Mouse (Mus musculus): Measurements from ENCODE around the gene Tmem135. TPM values are rescaled to one million over a fixed set of nuclear protein-coding genes. Genes with fewer than 3 reads are reported as not detected.

Gene Tmem135
- total and polyA plus RNA-seq, 2 experiments from 2014 or later, result 31.4 to 33.5 TPM

- Histone ChIP-seq H3K4me3 (ENCODE audit: low read length) (no peak overlapping the region), H3K9me3 (ENCODE audit: low read length) (no peaks in the 10 kb centered on the region), H3K27ac (no peak overlapping the region), H3K4me1 (ENCODE audit: insufficient read depth, low read length) (no peaks in the 10 kb centered on the region), H3K27me3 (ENCODE audit: insufficient read depth, low read length) (no peaks in the 10 kb centered on the region), H3K36me3 (ENCODE audit: insufficient read depth, low read length) (no peaks in the 10 kb centered on the region), H3K4me2 (ENCODE audit: low read depth, low read length) (no peak overlapping the region), H3K9ac (replicated peaks; ENCODE audit: low read length) (no peak overlapping the region)
- DNase-seq (ENCODE audit: low spot score) (no peak), ATAC-seq (no peak)
- 85% methylated on average over 2 of the region's 2 CpGs for WGBS
- TF ChIP-seq CTCF (IDR thresholded peaks at IDR 0.05; ENCODE audit: low read depth), result no peak
Observed at GRCm38 (mm10) chr7:89258832-89259231, 145.2 kb downstream of the Tmem135 start.

GRCm38 (mm10) chr7:89257871-89258502 is 146.0 kb downstream of the Tmem135 start:
- ATAC-seq, result no peak
- 78% methylated on average over 4 of the region's 4 CpGs for WGBS

GRCm38 (mm10) chr7:89253772-89254171 is 150.2 kb downstream of the Tmem135 start:
- Histone ChIP-seq H3K4me1 (ENCODE audit: insufficient read depth, low read length) (no peaks in the 10 kb centered on the region), H3K27me3 (ENCODE audit: insufficient read depth, low read length) (no peaks in the 10 kb centered on the region), H3K9me3 (ENCODE audit: low read length) (no peaks in the 10 kb centered on the region), H3K4me2 (ENCODE audit: low read depth, low read length) (no peak overlapping the region), H3K4me3 (ENCODE audit: low read length) (no peak overlapping the region), H3K27ac (no peak overlapping the region), H3K36me3 (ENCODE audit: insufficient read depth, low read length) (no peaks in the 10 kb centered on the region), H3K9ac (replicated peaks; ENCODE audit: low read length) (no peak overlapping the region)
- no peak for ATAC-seq
- 87% methylated on average over 3 of the region's 3 CpGs for WGBS
- TF ChIP-seq CTCF (IDR thresholded peaks at IDR 0.05; ENCODE audit: low read depth), result no peak
- no peak for DNase-seq (ENCODE audit: low spot score)

More at GRCm38 (mm10) chr7:89257871-89258502, 146.0 kb downstream of the Tmem135 start:
- Histone ChIP-seq H3K9ac (replicated peaks; ENCODE audit: low read length) (no peak overlapping the region), H3K27me3 (ENCODE audit: insufficient read depth, low read length) (no peaks in the 10 kb centered on the region), H3K4me2 (ENCODE audit: low read depth, low read length) (no peak overlapping the region), H3K36me3 (ENCODE audit: insufficient read depth, low read length) (no peaks in the 10 kb centered on the region), H3K4me3 (ENCODE audit: low read length) (no peak overlapping the region), H3K27ac (no peak overlapping the region), H3K4me1 (ENCODE audit: insufficient read depth, low read length) (no peaks in the 10 kb centered on the region), H3K9me3 (ENCODE audit: low read length) (no peaks in the 10 kb centered on the region)
- no peak for DNase-seq (ENCODE audit: low spot score)
- no peak for TF ChIP-seq CTCF (IDR thresholded peaks at IDR 0.05; ENCODE audit: low read depth)

- no peak for ATAC-seq
- 92% methylated on average over 2 of the region's 2 CpGs for WGBS
Observed at GRCm38 (mm10) chr7:89253317-89253716, 150.7 kb downstream of the Tmem135 start.

GRCm38 (mm10) chr7:89251880-89252453 is 152.1 kb downstream of the Tmem135 start:
- no peak for DNase-seq (ENCODE audit: low spot score)
- H3K4me1 ChIP-seq (ENCODE audit: insufficient read depth, low read length), result no peaks in the 10 kb centered on the region
- H3K9ac ChIP-seq (replicated peaks; ENCODE audit: low read length), result no peak overlapping the region
- H3K27ac ChIP-seq, result no peak overlapping the region
- ATAC-seq, result no peak
- H3K4me3 ChIP-seq (ENCODE audit: low read length), result no peak overlapping the region
- H3K4me2 ChIP-seq (ENCODE audit: low read depth, low read length), result no peak overlapping the region
- no peaks in the 10 kb centered on the region for H3K9me3 ChIP-seq (ENCODE audit: low read length)
- H3K36me3 ChIP-seq (ENCODE audit: insufficient read depth, low read length), result no peaks in the 10 kb centered on the region
- WGBS, result 91% methylated on average over 4 of the region's 4 CpGs
- no peak for TF ChIP-seq CTCF (IDR thresholded peaks at IDR 0.05; ENCODE audit: low read depth)
- no peaks in the 10 kb centered on the region for H3K27me3 ChIP-seq (ENCODE audit: insufficient read depth, low read length)

More at GRCm38 (mm10) chr7:89253317-89253716, 150.7 kb downstream of the Tmem135 start:
- Histone ChIP-seq H3K4me3 (ENCODE audit: low read length) (no peak overlapping the region), H3K27me3 (ENCODE audit: insufficient read depth, low read length) (no peaks in the 10 kb centered on the region), H3K4me2 (ENCODE audit: low read depth, low read length) (no peak overlapping the region), H3K27ac (no peak overlapping the region), H3K36me3 (ENCODE audit: insufficient read depth, low read length) (no peaks in the 10 kb centered on the region), H3K4me1 (ENCODE audit: insufficient read depth, low read length) (no peaks in the 10 kb centered on the region), H3K9me3 (ENCODE audit: low read length) (no peaks in the 10 kb centered on the region), H3K9ac (replicated peaks; ENCODE audit: low read length) (no peak overlapping the region)
- DNase-seq (ENCODE audit: low spot score), result no peak
- TF ChIP-seq CTCF (IDR thresholded peaks at IDR 0.05; ENCODE audit: low read depth), result no peak

GRCm38 (mm10) chr7:89248135-89248850 is 155.7 kb downstream of the Tmem135 start:
- no peak for TF ChIP-seq CTCF (IDR thresholded peaks at IDR 0.05; ENCODE audit: low read depth)

More at GRCm38 (mm10) chr7:89248135-89248850, 155.7 kb downstream of the Tmem135 start:
- H3K36me3 ChIP-seq (ENCODE audit: insufficient read depth, low read length), result no peaks in the 10 kb centered on the region
- no peaks in the 10 kb centered on the region for H3K4me1 ChIP-seq (ENCODE audit: insufficient read depth, low read length)
- no peaks in the 10 kb centered on the region for H3K27me3 ChIP-seq (ENCODE audit: insufficient read depth, low read length)
- H3K4me3 ChIP-seq (ENCODE audit: low read length), result no peak overlapping the region
- no peaks in the 10 kb centered on the region for H3K9me3 ChIP-seq (ENCODE audit: low read length)
- no peak overlapping the region for H3K4me2 ChIP-seq (ENCODE audit: low read depth, low read length)
- H3K9ac ChIP-seq (replicated peaks; ENCODE audit: low read length), result no peak overlapping the region
- H3K27ac ChIP-seq, result no peak overlapping the region
- no peak for DNase-seq (ENCODE audit: low spot score)
- no peak for ATAC-seq
- 79% methylated on average over 7 of the region's 7 CpGs for WGBS

Measured in hindbrain, postnatal 0 days (tissue).